Mouse (Mus musculus): Measurements from ENCODE around the gene Zbtb38. TPM values are rescaled to one million over a fixed set of nuclear protein-coding genes. Genes with fewer than 3 reads are reported as not detected.

Zbtb38 gene
- polyA plus RNA-seq, 1 experiment from 2014 or later: 19.7 TPM

DNA sequence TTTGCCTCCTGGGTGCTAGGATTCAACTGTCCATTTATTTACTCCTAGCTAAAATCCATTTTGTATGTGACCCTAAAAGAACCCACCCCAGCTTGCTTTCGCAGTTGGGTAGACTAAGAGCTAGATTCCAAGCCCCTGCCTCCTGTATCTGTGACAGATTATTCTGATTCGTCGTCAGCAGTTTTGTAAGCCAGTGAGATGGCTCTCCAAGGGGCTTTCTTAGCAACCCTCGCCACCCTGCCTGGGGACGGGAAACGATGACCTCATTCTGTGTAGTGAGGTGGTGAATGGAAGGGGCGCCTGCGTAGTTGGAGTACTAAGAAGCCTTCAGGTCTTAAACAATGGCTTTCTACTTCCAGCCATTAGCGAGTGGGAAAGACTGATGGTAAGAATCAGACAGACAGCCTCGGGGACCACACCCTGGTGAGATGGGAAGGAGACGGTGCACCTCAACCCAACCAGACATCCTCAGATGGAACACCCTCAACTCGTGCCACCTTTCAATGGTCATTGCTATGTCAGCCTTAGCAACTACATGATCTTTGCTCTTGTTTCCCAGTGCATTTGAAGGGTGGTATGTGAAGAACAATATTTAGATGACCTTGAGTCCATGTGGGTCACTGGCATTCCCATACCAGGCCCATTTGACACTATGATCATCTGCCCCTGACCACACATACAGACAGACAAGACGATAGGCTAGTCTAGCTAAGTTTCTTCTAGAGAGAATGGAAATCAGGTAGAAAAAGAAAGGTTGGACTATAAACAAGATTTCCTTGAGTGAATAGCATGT is 13.9 kb downstream of the Zbtb38 start:
- no peak overlapping the region for H3K4me3 ChIP-seq
- peaks cover 2% of the 10 kb centered on the region; the same call in 1 of the 2 replicates for H3K9me3 ChIP-seq
- peaks cover 8% of the 10 kb centered on the region; the same call in 1 of the 2 replicates for H3K4me1 ChIP-seq
- no peaks in the 10 kb centered on the region for H3K36me3 ChIP-seq
- no peaks in the 10 kb centered on the region for H3K27me3 ChIP-seq (replicated peaks)
- no peak overlapping the region for H3K9ac ChIP-seq
- 84% methylated on average over 13 of the region's 13 CpGs for WGBS
- H3K27ac ChIP-seq: no peak overlapping the region
- no peak overlapping the region for H3K4me2 ChIP-seq (replicated peaks)
- no peak for ATAC-seq (ENCODE audit: low FRiP score, low read depth)

DNA sequence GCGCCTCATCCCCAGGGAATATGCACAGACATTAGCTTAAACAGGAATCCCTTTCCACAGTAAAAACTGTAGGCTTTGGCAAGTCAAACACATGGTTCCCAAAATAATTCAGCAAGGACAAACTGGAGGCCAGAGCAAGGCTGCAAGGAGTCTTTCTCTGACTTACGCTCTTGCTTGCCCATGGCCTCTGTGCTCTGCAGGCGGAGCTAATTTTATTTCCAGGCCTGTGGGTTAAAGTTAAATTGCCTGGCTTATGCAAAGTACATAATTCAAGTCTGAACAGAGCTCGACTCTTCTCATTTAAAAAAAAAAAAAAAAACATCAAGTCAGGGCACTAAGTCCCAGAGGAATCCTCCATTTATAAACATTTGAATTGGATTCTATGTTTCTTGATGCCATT is 16.7 kb downstream of the Zbtb38 start:
- no peaks in the 10 kb centered on the region for H3K9me3 ChIP-seq
- WGBS: 42% methylated on average over 4 of the region's 4 CpGs
- no peak overlapping the region for H3K27ac ChIP-seq
- no peak overlapping the region for H3K4me2 ChIP-seq (replicated peaks)
- no peak for ATAC-seq (ENCODE audit: low FRiP score, low read depth)
- H3K4me1 ChIP-seq: peaks cover 8% of the 10 kb centered on the region; the same call in 1 of the 2 replicates
- H3K27me3 ChIP-seq (replicated peaks): no peaks in the 10 kb centered on the region
- H3K4me3 ChIP-seq: no peak overlapping the region
- no peaks in the 10 kb centered on the region for H3K36me3 ChIP-seq
- no peak overlapping the region for H3K9ac ChIP-seq

DNA sequence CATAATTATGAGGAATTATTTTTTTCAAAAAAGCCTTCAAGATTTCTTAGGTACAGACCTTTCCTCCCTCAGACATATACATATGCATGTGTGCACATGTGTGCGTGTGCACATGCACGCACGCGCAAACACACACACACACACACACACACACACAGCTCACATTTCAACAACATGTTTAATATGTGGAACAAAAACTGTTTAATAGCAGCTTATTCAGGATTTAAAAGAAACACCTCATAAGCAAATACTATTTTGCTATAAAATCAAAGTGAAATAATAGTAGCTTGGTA is 19.3 kb downstream of the Zbtb38 start:
- 0 out of 2 replicates have a peak overlapping the region, but pooled peaks have one; percentile 64 for H3K27ac ChIP-seq
- H3K36me3 ChIP-seq: no peaks in the 10 kb centered on the region
- H3K9me3 ChIP-seq: no peaks in the 10 kb centered on the region
- WGBS: 98% methylated on average over 4 of the region's 4 CpGs
- no peak overlapping the region for H3K4me3 ChIP-seq
- no peaks in the 10 kb centered on the region for H3K27me3 ChIP-seq (replicated peaks)
- no peak for ATAC-seq (ENCODE audit: low FRiP score, low read depth)
- peak overlapping the region; percentile 40 for H3K4me2 ChIP-seq (replicated peaks)
- peaks cover 13% of the 10 kb centered on the region; the same call in 1 of the 2 replicates for H3K4me1 ChIP-seq
- H3K9ac ChIP-seq: peak overlapping the region; percentile 31; the same call in 1 of the 2 replicates

DNA sequence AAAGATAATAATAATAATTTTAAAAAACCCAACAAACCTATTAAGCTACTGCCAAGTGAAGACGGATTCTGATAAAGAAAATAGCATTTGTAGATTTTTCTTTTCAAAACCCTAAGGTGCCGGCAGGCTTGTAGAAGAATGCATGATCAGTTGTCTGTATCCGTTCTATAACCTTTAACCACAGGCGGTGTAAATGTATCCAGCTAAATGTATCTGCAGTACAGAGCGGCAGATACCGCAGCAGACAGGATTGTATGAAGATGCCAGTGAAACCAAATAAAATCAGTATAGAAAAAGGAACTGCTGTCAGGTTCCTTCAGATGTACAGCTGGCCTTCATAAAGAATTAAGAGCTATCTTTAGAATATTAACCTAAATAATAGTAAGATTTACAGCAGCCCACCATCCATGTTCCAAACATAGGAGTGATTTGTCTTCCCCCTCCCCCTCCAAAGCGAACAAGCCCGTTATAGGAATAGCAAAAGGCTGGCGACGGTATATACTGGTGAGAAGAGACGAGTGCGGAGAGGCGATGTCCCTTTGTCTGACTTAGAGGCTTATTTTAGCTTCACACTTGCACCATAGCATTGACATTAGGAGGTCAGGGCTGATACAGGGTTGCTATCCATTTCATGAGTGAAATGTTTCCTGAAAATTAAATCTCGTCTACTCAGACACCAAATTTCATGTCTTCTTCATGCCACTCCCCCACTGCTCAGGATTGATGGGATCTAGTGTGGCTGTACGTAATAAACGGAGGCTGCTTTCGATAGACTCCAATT is 19.8 kb downstream of the Zbtb38 start:
- ATAC-seq (ENCODE audit: low FRiP score, low read depth): peak; percentile 34; the same call in 1 of the 2 replicates
- Histone ChIP-seq H3K27me3 (replicated peaks) (no peaks in the 10 kb centered on the region), H3K9me3 (no peaks in the 10 kb centered on the region), H3K4me3 (peak overlapping the region; percentile 19), H3K27ac (peak overlapping the region; percentile 64), H3K4me2 (replicated peaks) (peak overlapping the region; percentile 40), H3K9ac (peak overlapping the region; percentile 31), H3K36me3 (no peaks in the 10 kb centered on the region), H3K4me1 (peaks cover 18% of the 10 kb centered on the region; the same call in 1 of the 2 replicates)
- 63% methylated on average over 17 of the region's 17 CpGs for WGBS

DNA sequence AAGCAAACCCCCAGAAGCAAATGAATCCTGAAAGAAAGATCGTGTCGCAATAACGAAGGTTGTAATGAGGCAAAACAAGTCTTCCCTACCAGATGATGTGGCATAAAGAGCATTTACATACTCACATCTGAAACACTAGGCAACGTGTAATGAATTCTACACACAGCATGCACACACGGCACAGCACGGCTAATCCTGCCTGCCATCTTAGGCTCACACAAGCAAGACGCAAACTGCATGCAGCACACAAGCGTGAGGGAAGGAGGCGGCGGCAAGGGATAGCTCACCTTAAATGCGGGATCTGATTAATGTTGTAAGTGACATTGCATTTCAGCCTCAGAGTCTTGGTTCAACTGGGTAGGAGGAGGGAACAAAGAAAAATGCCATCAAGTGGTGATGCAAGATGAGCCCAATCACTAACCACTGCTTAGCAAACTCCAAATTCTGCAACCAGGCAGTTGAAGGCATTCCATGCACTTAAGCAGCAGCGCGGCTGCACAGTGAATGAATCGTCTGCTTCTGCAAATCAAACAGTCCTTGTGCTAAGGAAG is 20.6 kb downstream of the Zbtb38 start:
- H3K27me3 ChIP-seq (replicated peaks): no peaks in the 10 kb centered on the region
- no peaks in the 10 kb centered on the region for H3K9me3 ChIP-seq
- no peaks in the 10 kb centered on the region for H3K36me3 ChIP-seq
- WGBS: 48% methylated on average over 14 of the region's 14 CpGs
- ATAC-seq (ENCODE audit: low FRiP score, low read depth): peak; percentile 70
- peak overlapping the region; percentile 64 for H3K27ac ChIP-seq
- H3K4me2 ChIP-seq (replicated peaks): peak overlapping the region; percentile 40
- H3K9ac ChIP-seq: peak overlapping the region; percentile 31
- H3K4me3 ChIP-seq: peak overlapping the region; percentile 18; the same call in 1 of the 2 replicates
- peaks cover 18% of the 10 kb centered on the region; the same call in 1 of the 2 replicates for H3K4me1 ChIP-seq

DNA sequence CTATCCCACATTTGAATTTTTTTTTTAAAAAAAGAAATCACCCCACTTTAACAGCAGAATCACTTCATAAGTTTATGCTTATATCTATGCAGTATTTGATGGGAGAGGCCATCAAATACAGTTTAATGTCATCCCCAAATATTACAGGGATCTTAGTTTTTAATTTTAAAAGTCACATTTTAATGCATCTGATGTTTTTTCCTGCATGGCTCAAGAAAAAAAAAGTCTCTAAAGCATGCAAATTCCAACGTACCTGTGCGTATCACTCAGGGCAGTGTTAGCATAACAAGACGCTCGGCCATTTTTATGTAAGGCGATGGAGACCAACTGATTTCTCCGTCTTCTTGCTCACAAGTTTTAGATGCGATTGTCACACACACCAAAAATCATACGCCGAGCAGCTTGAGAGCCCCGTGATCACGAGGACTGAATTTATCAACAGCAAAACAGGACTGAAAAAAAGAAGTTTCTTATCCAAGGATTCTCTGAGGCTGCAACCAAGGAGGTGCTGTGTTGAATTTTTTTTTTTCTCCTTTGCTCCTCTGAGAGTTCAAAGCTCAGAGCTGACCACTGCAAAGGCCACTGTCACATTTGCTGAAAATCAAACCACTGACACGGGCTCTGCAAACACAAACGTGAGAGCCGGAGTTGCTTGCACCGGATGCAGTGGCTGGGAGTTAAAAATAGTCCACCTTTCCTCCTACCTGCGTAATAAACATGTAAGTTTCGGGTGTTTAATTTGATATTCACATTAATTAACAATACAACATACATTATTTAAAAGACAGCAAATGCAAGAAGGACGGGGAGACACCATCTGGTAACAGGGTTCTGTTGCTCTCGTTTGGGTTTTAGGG is 21.4 kb downstream of the Zbtb38 start:
- 80% methylated on average over 19 of the region's 19 CpGs for WGBS
- 0 out of 2 replicates have a peak overlapping the region, but pooled peaks have one; percentile 7 for H3K4me3 ChIP-seq
- H3K27ac ChIP-seq: peak overlapping the region; percentile 64; the same call in 1 of the 2 replicates
- H3K27me3 ChIP-seq (replicated peaks): no peaks in the 10 kb centered on the region
- H3K4me1 ChIP-seq: peaks cover 25% of the 10 kb centered on the region
- no peaks in the 10 kb centered on the region for H3K9me3 ChIP-seq
- peak overlapping the region; percentile 40 for H3K4me2 ChIP-seq (replicated peaks)
- no peak for ATAC-seq (ENCODE audit: low FRiP score, low read depth)
- peak overlapping the region; percentile 31 for H3K9ac ChIP-seq
- H3K36me3 ChIP-seq: no peaks in the 10 kb centered on the region

DNA sequence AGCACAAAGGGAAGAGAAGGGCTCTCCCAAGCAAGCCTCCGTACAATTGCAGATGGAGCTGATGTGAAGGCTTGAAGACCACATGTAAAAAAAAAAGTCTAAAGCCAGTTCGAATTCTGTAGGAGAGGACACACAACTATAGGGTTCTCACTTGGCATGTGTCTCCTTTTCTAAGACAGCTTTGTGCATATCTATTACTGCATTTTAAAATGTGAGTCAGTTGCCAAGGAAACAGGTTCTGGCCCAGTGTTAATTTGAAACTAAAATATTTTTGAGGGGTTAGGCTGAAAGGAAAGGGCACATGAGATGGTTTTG is 22.4 kb downstream of the Zbtb38 start:
- H3K36me3 ChIP-seq: no peaks in the 10 kb centered on the region
- peak overlapping the region; percentile 38; the same call in 1 of the 2 replicates for H3K9ac ChIP-seq
- H3K27ac ChIP-seq: peak overlapping the region; percentile 60; the same call in 1 of the 2 replicates
- peak overlapping the region; percentile 11; the same call in 1 of the 2 replicates for H3K4me3 ChIP-seq
- peak overlapping the region; percentile 40 for H3K4me2 ChIP-seq (replicated peaks)
- H3K27me3 ChIP-seq (replicated peaks): no peaks in the 10 kb centered on the region
- ATAC-seq (ENCODE audit: low FRiP score, low read depth): no peak
- peaks cover 32% of the 10 kb centered on the region for H3K4me1 ChIP-seq
- WGBS: 82% methylated on average over 2 of the region's 2 CpGs
- H3K9me3 ChIP-seq: no peaks in the 10 kb centered on the region

DNA sequence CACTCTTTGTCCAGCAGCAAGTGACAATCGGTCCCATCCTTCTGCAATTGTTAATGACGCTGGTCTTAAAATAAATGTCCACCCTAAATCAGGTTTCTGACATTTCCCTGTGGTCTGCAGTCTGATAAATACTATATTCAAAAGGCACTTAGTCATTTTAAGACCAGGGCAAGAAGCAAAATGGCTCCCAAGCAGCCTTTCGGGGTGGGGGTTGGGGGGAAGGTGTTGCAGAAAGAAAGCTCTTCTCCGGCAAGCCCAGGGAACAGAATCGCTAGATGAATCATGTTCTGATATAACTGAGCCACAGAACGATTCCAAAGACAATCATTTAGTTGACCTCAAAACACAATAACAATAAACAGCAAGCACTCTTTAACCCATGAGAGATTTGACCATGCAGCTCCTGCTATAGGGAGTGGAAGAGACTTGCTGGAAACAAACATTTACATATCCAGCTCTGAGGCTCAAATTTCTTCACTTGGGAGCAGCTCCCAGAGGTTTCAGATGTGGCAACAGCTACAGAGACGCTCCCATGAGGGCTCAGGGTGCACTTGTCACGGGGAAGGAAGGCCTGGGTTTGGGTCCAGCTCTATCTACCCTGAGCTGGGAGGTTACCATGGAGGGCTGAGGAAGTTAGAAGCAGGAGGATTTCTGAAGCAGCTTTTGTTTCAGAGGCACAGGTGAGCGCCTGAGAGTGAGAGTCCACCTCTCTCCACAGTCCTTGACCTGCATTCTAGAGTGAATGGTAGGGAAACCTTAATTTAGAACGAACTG is 22.9 kb downstream of the Zbtb38 start:
- ATAC-seq (ENCODE audit: low FRiP score, low read depth): no peak
- Histone ChIP-seq H3K9ac (peak overlapping the region; percentile 38; the same call in 1 of the 2 replicates), H3K4me3 (peak overlapping the region; percentile 11; the same call in 1 of the 2 replicates), H3K27ac (peak overlapping the region; percentile 60; the same call in 1 of the 2 replicates), H3K4me2 (replicated peaks) (peak overlapping the region; percentile 40), H3K27me3 (replicated peaks) (no peaks in the 10 kb centered on the region), H3K9me3 (no peaks in the 10 kb centered on the region), H3K4me1 (peaks cover 32% of the 10 kb centered on the region), H3K36me3 (no peaks in the 10 kb centered on the region)
- WGBS: 69% methylated on average over 10 of the region's 10 CpGs

DNA sequence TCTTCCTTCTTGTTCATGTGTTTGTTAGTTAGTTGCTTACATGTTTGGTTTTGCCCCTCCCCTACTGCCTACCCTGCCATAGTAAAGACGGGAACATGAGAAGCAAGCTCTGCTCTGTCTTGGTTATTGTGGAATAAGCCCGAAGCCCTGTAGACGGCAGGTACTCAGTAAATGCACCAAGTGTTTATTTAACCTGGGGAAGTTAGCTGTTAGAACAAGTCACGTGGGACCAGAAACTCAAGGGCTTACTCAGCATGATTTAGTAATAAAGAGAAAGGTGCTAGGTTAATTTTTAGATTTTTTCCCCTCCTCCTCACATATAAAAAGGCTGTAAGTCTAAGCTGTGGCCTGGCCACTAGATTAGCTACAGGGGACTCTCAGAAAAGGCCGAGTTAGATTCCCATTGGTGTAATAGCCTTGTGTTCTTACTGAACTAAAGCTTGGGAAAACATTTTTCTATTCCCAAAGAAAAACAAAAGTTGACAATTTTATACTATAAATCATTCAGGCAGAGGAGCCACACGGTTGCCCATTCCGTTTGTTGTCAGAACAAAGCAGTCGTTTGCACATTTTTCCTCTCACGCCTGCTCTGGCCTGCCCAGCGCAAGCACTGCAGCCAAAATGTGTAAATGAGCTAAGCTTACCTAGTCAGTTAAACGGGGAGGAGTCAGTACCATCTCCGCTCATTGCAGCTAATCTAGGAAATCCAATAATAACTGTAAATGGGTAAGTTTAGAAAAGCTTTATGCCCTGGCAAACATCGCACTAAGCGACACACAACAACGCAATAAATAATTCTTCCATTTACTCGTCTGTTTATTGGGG is 24.1 kb downstream of the Zbtb38 start:
- H3K4me3 ChIP-seq: no peak overlapping the region
- no peaks in the 10 kb centered on the region for H3K9me3 ChIP-seq
- no peaks in the 10 kb centered on the region for H3K36me3 ChIP-seq
- peaks cover 26% of the 10 kb centered on the region for H3K4me1 ChIP-seq
- H3K4me2 ChIP-seq (replicated peaks): peak overlapping the region; percentile 40; the same call in 1 of the 2 replicates
- 54% methylated on average over 16 of the region's 16 CpGs for WGBS
- H3K27ac ChIP-seq: no peak overlapping the region
- no peak overlapping the region for H3K9ac ChIP-seq
- no peak for ATAC-seq (ENCODE audit: low FRiP score, low read depth)
- no peaks in the 10 kb centered on the region for H3K27me3 ChIP-seq (replicated peaks)

DNA sequence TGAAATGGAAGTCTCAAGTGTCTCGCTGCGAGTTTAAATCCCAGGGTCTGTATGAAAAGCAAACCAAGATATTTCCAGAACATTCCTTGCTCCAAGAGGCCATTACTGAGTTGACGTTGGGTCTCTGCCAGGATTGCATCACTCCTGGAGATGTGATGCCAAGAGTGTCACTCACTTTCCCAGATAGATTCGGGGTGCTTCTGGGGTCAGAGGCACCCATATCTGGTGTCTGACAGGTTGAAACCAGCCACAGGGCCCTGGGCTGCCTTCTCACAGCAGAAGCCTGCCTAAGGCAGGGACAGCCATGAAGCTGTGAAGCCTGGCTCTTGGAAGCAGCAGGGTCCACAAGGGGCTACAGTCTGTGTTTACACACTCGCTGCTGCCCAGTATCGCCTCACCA is 24.9 kb downstream of the Zbtb38 start:
- H3K36me3 ChIP-seq: no peaks in the 10 kb centered on the region
- H3K4me2 ChIP-seq (replicated peaks): 0 out of 2 replicates have a peak overlapping the region, but pooled peaks have one; percentile 40
- H3K27me3 ChIP-seq (replicated peaks): no peaks in the 10 kb centered on the region
- no peak overlapping the region for H3K9ac ChIP-seq
- no peaks in the 10 kb centered on the region for H3K9me3 ChIP-seq
- peaks cover 26% of the 10 kb centered on the region for H3K4me1 ChIP-seq
- no peak for ATAC-seq (ENCODE audit: low FRiP score, low read depth)
- no peak overlapping the region for H3K4me3 ChIP-seq
- no peak overlapping the region for H3K27ac ChIP-seq
- WGBS: 91% methylated on average over 6 of the region's 6 CpGs
